Mouse (Mus musculus): ENCODE measurements at regions not wholly inside any gene's neighbourhood (a gene's known extent, or its start where the extent isn't known, plus 50 kb on each side); places are given as distances from the start of the nearest gene placed in this dataset.
"Not testable (repeated sequence)": the region's sequence is repeated elsewhere in the genome, so short reads cannot be mapped to it uniquely, and the experiment has no call there.

DNA sequence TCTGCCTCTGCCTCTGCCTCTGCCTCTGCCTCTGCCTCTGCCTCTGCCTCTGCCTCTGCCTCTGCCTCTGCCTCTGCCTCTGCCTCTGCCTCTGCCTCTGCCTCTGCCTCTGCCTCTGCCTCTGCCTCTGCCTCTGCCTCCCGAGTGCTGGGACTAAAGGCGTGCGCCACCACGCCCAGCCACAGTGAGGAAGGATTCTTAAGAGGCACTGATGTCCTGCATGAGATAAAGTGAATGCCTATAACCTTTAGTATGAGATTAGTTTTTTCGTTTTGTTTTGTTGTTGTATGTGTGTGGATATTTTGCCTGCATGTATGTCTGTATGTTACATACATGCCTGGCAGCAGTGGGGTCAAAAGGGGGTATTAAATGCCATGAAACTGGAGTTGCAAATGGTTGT lies 63.2 kb downstream of the Hlx start:
- DNase-seq, result not testable (repeated sequence)

DNA sequence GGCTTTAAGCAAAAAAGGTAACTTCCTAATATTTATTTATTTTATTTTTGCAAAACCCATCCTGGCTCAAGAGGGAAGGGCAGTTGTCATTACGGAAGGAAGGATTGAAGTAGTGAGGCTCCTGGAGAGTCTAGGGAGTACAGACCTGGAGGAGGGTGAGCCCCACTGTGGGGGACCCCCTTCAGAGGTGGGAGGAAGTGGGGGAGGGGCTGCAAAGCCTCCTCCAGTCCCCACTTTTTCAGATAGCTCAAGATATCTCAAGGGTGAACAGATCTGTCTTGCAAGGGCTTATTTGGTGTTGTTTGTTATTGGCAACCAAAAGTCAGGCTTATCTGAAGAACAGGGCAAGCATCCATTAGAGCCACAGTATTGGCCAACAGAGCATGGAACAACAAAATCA lies 64.0 kb downstream of the Hlx start:
- no peak for DNase-seq

DNA sequence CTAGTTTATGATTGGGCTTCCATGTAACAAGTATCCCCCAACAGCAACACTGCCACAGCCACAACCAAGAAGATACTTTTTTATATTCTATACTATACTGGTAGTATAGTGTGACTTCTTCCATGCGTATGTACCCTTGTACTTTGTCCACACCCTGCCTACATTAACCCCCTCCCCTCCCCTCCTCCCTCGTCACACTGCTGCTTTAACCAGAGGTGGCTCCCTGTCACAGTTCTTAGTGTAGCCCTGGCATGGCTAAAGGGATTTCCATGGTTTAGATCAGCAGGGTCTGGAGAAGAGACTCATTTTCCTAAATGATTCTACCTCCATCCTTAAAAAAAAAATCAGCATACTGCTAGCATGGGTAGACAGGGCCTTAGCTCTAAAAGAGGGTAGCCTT lies 64.4 kb downstream of the Hlx start:
- DNase-seq, result no peak

DNA sequence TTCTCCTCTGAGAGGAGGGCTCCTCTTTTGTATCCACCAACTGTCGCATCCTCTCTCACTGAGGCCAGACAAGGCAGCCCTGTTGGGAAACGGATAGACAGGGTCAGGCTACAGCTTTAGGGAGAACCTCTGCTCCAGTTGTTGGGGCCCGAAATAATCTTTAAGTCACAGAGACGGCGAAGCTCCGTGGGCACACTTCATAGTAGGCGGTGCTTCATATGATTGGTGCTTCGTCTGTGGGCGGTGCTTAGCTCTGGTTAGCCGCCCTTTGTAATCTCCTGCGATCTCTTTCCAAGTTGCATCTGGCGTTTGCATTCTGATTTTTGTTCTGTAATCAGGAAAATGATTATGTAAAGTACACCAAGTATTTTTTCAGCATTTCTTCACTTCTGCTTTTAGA lies 67.2 kb downstream of the Hlx start:
- no peak for DNase-seq

DNA sequence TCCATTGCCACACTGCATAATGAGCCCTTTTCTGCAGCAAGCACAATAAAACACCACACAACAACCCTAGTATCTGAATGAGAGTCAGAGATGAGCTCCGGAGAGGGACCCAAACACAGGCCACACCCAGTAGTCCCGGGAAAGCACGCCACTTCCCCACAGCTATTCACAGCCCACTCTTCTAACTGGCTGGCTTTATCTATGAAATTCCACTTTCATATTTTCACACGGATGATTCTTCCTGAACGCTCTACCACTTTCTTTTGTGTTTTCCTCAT lies 68.4 kb downstream of the Hlx start:
- no peak for DNase-seq

DNA sequence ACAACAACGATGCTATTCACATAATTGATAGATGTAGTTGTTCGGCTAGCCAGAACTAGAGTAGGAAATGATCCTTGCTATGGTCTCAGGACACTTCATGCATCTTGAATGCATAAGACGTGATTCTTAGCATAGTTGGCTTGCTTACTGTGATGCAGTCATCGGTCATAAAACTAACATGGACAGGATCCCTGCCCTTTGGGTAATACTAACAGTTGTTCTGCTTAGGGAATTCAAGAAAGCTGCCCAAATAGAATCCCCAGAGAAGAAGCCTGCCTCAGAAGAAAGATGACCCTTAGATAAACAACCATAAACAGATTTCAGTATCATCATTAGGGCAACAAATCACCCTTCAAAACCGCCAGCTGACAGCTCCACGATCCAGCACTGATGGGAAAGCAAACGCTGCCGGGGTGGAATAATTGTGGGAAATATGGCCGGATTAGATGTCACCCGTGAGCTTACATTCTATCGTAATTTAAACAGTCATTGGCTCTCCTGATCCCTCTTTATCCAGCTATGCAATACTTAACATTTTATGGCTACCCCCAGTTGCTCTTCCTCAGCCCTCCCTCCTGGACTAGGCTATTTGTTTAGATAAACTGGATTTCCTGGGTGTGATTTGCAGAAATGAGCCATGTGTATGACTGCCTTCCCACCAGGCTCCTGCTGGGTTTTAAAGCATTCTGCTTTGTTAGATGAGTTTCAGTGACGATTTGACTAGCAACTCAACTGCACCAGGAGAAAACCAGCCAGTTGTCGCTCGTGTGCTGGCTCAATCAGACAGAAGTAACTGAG lies 68.9 kb downstream of the Hlx start:
- DNase-seq, result no peak

DNA sequence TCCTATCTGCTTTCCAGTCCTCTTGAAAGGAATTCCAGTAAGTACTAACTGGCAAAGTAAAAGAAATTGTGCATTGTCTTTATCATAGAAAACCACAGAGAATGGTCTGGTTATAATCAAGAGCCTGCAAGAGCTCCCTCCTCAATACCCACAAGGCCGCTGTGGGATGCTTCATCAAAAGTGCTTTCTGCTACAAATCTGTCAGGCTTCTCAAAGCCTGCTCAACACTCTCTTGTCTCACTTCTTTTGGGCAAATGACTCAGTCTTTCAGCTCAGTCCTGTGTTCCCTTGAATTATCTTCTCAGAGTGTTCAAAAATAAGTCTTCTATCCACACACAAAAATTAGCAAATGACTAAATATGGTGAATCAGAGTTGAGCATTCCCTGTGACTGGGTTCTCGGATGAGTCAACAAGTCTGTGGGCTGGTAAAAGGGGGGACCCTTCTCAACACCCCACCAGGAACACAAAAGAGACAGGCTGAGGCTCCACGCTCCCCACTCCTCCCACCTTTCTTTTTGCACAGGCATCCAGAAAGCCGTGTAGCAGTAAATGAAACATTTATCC lies 81.8 kb downstream of the Hlx start:
- DNase-seq, result no peak

DNA sequence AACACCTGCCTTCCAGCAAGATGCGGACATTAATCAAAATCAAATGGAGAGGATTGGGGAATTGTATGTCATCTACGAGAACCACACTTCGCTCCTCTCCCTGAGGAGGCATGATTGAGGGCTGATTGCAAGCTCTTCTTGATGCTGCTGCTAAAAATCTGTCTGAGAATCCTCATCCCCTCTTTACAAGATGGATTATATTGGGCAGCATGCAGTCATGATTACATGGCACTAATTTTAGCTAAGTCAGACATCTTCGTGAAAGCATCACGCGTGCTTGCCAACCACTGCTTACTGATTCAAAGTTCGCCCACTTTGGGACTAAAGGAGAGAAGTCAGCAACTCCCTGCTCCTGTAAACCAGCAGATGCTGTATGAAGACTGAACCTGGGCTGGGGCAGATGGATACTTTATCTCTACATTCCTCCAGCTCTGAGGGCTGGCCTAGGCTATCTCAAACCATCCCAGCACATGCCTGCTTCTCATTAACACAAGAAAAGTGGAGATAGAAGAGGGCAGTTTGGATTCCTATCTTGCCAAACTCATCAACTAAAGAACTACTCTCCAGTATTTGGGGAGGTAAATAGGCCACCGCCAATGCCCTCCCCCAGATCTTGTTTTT lies 84.4 kb downstream of the Hlx start:
- no peak for DNase-seq

DNA sequence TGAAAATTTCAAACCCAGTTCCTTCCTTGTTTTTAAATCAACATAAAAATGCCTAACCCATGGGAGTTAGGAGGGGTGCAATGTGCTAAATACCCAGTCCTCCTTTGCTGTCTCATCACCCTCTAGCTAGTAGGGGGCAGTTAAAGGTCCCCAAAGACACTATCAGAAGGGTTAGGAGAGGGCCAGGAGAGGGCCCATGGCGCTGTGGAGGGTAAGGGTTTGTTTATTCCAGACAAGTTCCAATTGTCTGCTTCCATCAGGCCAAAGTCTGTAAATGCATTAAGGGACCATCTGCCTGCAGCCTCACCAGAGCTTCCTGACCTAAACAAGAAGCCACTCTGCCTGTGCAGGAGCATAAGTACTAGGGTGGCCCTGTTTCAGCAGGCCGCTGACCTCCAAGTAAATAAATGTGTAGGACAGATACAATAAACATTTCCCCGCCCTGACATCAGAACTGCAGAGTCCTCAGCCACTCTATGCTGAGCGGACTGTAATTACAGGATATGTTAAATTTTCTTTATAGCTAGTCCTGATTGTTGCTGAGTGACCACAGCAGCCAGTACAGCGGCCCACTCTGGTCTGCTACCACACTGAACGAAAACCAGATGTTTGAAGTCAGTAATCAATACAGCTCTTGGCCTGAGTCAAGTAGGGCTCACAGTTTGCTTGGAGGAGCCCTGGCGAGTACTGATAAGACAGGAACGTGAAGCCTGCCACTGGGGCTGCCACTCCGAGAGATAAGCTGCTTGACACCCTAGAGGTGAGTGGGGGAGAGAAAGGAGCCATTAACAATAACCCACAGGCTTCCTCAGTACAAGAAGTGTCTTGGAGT lies 87.4 kb downstream of the Hlx start:
- DNase-seq, result no peak

DNA sequence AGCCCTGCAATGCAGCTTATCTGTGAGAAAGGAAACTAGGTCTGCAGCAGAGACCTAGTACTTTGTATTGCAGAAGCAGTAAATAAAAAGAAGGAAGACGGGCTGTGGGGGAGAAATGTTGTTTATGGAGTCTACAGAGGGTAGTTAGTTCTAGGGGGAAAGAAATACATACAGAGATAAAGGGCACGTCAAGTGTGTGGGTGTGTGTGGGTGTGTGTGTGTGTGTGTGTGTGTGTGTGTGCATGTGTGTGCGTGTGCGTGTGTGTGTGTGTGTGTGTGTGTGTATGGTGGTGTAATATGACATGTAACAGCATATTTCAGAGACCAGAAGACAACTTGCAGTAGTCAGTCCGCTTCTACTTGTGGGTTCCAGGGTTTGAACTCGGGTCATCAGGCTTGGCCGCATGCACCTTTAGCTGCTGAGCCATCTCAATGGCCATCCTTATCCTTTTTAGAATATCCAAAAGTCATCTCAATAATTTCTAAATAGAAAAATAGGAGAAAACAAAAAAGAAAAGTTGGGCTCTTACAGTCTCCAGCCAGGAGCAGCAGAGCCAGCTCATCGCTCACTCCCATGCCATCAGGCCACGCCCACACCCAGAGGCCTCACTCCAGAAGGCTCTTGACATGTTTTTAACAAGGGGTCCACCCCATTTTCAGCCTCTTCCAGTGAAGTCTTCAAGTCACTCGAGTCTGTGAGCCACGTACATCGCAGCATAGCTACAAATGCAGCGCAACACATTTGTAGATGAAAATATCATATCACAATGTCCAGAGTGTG lies 101.5 kb downstream of the Hlx start:
- DNase-seq, result no peak

DNA sequence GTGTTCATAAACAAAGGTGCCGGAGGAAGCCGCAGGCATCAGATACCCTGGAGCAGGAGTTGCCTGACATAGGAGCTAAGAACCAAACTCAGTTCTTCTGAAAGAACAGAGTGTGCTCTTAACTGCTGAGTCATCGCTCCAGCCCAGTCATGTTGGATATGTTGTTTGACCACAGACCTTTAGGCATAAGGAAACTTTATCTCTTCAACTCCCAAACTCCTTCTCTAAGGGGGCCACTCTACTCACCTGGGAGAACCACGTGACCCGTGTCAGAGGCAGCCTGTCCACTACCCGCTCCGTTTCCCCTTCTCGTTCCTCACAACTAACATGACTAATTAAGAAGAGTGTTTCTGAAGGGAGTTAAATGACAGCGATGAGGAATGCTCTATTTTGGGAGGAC lies 103.2 kb downstream of the Hlx start:
- no peak for DNase-seq

DNA sequence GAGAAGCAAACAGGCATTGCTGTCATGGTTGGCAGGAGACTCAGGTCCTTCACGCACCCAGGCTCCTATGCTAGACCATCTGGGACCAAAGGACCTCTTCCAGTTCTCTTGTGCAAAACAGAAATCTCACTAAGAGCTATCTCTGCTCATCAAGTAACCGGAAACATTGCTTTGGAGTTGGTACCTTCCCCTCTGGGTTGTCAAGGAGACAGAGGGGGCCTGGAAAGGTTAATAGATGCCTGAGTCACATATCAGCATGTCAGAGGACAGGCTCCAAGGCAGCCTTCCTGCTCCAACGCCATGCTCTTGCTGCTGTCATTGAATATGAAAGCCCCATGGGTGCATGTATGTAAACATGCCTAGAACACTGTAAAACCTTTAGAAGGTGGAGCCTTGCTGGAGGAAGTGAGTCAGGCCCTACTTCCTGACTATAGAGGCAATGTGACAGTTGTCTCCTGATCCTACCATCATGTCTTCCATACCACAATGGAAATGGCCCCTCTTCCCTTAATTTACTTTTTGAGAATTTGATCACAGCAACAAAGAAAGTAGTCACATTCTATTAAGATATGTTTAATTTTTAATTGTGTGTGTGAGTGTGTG lies 103.8 kb downstream of the Hlx start:
- no peak for DNase-seq

DNA sequence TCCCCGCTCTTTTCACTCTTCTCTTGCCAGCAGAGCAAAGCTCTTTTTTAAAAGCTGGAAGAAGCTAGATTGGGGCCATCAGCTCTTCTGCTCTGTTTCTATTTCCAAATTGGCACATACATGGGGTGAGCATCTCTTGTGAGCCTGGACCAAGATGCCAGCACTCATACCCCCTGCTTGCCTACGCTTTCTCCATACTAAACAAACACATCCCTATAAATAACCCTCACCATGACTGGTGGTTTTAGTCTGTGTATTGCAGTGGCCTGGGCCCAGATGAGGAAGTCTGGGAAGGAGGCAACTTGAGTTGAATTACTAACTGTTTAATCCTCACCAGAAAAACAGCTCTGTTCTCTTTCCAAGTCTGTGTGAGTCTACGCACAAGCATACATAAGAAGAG lies 110.0 kb downstream of the Hlx start:
- no peak for DNase-seq

DNA sequence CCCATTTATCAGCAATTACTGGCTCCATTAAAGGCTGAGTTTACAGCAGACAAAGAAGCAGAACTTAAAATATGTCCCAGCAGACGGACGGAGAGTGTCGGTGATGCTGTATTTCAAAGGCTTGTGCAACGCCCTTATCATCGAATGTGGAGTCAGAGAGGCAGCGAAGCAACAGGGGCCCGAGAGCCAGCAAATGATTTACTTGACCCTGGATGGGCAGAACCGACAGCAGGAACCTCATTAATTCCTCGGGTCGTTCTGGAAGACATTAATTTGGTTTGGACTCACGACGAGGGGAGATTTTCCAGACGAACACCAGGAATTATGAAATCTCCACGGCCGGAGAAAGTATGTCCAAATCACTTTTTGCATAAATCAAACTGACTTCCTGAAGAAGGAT lies 110.5 kb downstream of the Hlx start:
- DNase-seq, result no peak

DNA sequence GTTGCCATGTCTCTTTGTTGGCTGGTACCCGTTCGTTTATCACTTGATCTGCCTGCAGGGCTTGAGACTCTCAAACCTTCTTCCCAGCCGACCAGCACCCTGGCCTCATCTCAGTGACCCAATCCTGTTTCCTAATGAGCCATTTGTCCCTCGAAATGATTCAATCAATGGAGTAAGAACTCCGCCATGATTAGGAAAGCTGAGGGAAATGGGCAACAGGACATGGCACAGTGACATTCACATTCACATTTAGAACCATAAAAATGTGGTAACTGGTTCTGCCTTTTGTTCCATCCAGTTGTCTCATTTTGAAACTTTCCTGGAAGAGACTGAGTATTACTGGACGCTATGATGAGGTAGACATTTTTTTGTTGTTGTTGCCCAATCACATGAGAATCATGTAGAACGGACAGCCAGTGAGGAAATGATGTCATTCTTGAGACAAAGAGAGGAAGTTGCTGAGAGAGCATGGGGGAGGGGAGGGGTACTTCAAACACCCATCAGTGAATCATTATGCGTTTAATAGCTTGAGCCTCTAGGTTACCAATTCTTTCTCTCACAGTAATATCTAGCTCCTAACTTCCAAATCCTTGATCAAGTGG lies 114.5 kb downstream of the Hlx start:
- no peak for DNase-seq

DNA sequence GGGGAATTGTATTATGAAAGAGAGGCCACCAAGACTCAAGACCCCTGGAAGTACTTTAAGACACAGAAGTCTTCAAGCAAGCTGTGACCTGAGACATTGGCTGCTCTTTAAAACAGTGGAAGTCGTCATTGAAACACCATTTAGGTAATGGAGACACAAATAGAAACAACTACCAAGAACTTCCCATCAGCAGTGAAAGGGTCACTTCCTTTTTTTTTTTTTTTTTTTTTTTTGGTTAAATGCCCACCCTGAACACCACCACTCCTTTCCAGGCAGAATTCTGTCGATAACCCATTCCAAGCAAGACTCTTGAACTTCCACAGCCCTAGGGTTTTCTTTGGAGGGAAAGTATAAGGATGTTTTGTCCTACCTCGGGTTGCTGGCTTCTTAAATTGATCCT lies 116.4 kb downstream of the Hlx start:
- DNase-seq, result no peak

DNA sequence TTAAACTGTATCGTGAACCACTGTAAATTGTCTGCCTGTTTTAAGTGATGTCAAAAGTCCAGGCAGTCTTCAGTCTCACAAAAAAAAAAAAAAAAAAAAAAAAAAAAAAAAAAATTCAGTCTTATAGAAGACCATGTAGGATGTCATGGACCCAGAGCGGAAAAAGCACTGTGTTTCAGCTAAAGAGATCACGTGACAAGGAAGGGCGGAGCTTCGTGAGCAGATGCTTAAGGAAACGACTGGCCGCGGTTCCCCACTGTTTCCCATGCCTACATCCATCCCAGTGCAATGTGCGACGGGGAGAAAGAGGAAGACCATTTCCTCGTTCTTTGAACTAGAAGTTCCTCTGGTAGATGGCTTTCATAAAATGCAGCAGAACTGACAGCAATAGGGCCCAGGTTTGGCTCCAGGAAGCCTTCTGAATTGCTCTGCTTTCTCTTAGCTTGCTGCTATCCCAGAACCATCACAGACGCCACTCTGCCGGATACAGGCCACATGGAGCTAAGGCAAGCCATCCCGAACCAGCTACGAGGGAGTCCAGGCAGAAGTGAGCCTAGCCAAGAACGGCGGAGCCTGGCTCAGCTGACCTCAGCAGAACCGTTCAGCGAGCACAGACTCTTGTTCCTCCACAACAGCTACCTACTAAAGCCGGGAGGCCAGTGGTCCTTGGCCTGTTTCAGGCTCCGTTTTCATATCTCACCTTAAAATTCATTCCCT lies 117.6 kb downstream of the Hlx start:
- no peak for DNase-seq

DNA sequence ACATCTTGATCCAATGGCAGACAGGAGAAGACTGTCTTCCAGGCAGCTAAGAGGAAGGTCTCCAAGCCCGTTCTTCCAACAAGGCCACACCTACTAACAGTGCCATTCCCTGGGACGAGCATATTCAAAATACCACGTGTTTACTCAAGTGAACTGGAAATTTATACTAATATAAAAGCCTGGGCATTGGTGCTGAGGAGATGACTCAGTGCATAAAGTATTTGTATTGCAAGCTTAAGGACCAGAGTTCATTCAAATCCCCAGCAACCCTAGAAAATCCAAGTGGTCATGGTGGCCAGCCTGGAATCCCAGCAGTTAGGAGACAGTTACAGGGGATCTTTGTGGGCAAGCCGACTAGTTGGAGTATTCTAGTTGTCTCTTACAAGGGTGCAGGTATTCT lies 119.5 kb downstream of the Hlx start:
- DNase-seq, result no peak

DNA sequence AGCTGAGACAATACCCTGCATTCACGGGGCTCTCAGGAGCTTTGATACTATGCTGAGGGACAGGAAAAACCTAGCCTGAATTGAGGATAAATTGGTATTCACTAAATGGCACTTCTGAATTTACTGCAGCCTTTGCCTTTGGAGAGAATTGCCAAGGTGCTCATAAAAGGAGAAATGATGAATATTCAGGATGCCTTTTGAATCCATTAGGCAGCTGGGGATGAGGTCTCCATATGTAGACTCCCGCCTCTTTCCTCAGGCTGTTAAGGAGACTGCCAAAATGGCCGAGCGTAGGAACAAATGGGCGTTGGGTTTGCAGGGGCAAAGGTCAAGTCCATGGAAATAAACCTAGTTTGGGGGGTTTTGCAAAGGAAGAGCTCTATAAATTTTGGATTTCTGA lies 123.5 kb downstream of the Hlx start:
- DNase-seq, result no peak

DNA sequence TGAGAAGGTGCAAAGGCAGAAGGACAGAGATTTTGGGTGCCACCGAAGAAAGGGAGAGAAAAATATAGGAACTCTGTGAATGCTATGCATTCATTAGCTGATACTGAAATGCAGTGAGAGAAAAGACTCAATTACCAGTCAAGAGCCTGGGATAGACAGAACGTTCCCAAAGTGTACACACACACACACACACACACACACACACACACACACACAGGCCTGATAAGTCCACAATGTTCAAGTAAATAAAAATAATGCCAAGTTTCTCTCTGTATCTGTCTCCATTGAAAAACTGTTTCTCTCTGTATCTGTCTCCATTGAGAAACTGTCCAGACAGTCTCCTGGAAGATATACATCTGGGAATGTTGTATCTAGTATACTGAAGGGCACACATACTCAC lies 124.1 kb downstream of the Hlx start:
- no peak for DNase-seq

DNA sequence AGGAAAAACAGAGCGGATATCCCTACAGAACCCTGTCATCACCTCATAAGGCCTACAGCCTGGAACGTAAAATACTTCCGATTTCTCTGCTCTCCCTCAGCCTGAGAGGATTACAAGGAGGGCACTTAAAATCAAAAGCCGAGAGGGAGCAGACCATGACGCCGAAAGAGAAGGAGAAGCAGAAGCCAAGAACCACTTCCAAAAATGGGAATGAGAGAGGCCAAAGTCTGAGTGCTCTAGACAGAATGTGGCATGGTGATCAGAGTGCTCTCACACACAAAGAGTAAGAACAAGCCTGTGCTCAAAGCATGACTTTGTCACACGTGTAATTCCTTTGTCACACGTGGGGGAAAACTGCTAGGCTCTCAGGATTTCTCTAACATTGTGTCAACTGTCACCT lies 125.9 kb downstream of the Hlx start:
- no peak for DNase-seq

DNA sequence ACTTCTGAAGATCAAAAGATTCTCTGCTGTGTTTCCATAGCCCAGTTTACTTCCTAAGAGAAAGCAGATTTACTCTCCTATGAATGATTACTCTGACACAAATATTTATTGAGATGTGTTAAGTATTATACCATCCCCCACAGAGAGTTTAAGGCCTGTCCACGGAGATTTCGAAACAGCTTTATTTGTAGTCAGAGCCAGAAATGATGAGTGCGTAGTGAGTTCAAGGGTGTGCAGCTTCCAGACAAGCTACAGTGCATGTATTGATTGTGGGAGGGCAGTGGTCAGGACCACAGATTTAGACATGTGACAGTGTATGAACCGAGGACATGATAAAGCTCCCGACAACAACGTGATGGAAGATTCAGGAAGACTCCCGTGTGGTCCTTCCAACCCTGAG lies 126.8 kb downstream of the Hlx start:
- DNase-seq, result no peak

All from cerebellum, adult 8-10 months (tissue).